30 mouse cellular contexts compared by ENCODE assay signal in genomic region chrX:102700636-102701035, GRCm38 (mm10). TPM values are rescaled to one million over a fixed set of nuclear protein-coding genes. Genes with fewer than 3 reads are reported as not detected.
DNase-seq lines count a peak whose midpoint lies in the region; TF ChIP-seq lines count a peak whose summit lies in the region.
"Not testable (repeated sequence)": the region's sequence is repeated elsewhere in the genome, so short reads cannot be mapped to it uniquely, and the experiment has no call there.
"Had no signal": no experiment of that assay in that cellular context is flagged by ENCODE, and none has a peak within 500 bp of the region (broad histone marks: within the 10 kb centered on the region; RNA-seq: fewer than 3 reads in every experiment).

No protein-coding gene starts in this region.

- TF ChIP-seq EP300 in MEL (IDR thresholded peaks at IDR 0.05; ENCODE audit: low read depth in 1 of 2, low read length in 2 of 2): not testable (repeated sequence)

- peak; percentile 17 for DNase-seq in MEL (ENCODE audit: low read depth, low spot score)
- peak; percentile 6 for DNase-seq in adrenal gland, adult 2 months
- peak; percentile 10 for DNase-seq in embryo, embryonic 11 days
- DNase-seq in forelimb bud, embryonic 11.5 days (ENCODE audit: low read depth, low spot score): peak; percentile 12
- peak; percentile 2 for DNase-seq in hindbrain, embryonic 10.5 days (ENCODE audit: low spot score)
- peak; percentile 65 to 80 for DNase-seq in kidney, postnatal 4 days
- peak; percentile 12 for DNase-seq in mesoderm, embryonic 11.5 days (ENCODE audit: low read depth, low spot score)
- DNase-seq in testis, postnatal 10 days (ENCODE audit: low spot score): peak; percentile 57

- 65% methylated on average over 3 of the region's 3 CpGs for WGBS in hindbrain, embryonic 10.5 days

- not testable (repeated sequence) for H3K9me3 ChIP-seq in MEL (replicated peaks; ENCODE audit: insufficient read depth, low read length); hindbrain, embryonic 10.5 days

- not testable (repeated sequence) for H3K36me3 ChIP-seq in MEL (ENCODE audit: control insufficient read depth in 1 of 2, insufficient read depth in 2 of 2, low read length in 2 of 2); hindbrain, embryonic 10.5 days

- TF ChIP-seq CTCF in MEL (IDR thresholded peaks at IDR 0.05 in 2 of 3, conservative IDR thresholded peaks at IDR 0.05 in 1 of 3; ENCODE audit: control insufficient read depth in 1 of 3, insufficient read depth in 1 of 3, low read depth in 2 of 3, low read length in 3 of 3, poor library complexity in 1 of 3, severe bottlenecking in 1 of 3): not testable (repeated sequence)

- TF ChIP-seq RAD21 in MEL (IDR thresholded peaks at IDR 0.05; ENCODE audit: low read depth, low read length): not testable (repeated sequence)

- H3K27ac ChIP-seq in MEL (ENCODE audit: control insufficient read depth, low read depth, low read length); hindbrain, embryonic 10.5 days: not testable (repeated sequence)

- not testable (repeated sequence) for H3K4me1 ChIP-seq in MEL (ENCODE audit: control insufficient read depth in 1 of 2, insufficient read depth in 2 of 2, low read length in 2 of 2); hindbrain, embryonic 10.5 days (replicated peaks)

- H3K9ac ChIP-seq in MEL (ENCODE audit: control insufficient read depth, low read depth, low read length, poor library complexity, severe bottlenecking): not testable (repeated sequence)

- H3K79me2 ChIP-seq in MEL (ENCODE audit: control insufficient read depth, insufficient read depth, low read length, poor library complexity): not testable (repeated sequence)

- not testable (repeated sequence) for H3K4me3 ChIP-seq in MEL (ENCODE audit: control insufficient read depth in 1 of 2, insufficient read depth in 1 of 2, low read depth in 2 of 2, low read length in 2 of 2); hindbrain, embryonic 10.5 days

- H3K27me3 ChIP-seq in MEL (ENCODE audit: control insufficient read depth in 1 of 2, insufficient read depth in 2 of 2, low read length in 2 of 2); hindbrain, embryonic 10.5 days (ENCODE audit: insufficient read depth, poor library complexity, severe bottlenecking): not testable (repeated sequence)

- not testable (repeated sequence) for TF ChIP-seq POLR2A in MEL (IDR thresholded peaks at IDR 0.05; ENCODE audit: control insufficient read depth in 1 of 2, insufficient read depth in 1 of 2, low read depth in 1 of 2, low read length in 2 of 2, poor library complexity in 1 of 2)

RNA-seq across cellular contexts. Expression of gene Gm9112, which starts 6.8 kb away (rescaled TPM):
- not detected in 2 replicates for total RNA-seq in MEL (2012; rRNA removed)
- polyA plus RNA-seq in MEL (2012; ENCODE audit: insufficient read depth in 1 of 2, insufficient read length in 2 of 2, low read depth in 1 of 2, low replicate concordance in 2 of 2, missing spikeins in 1 of 2): not detected
- total RNA-seq in adrenal gland, adult 2 months (2021): not detected
- not detected in 2 replicates for polyA plus RNA-seq in adrenal gland, adult 2 months (2012; rRNA removed)
- polyA plus RNA-seq in hindbrain, embryonic 10.5 days (2016; fragmentation: Nextera tagmentation; extraction: Ambion mirVana): not detected in 2 replicates
- total RNA-seq: adrenal gland, adult 18-20 months; CH12.LX; G1E; gastrocnemius, adult 2 months; layer of hippocampus, adult 2 months; layer of hippocampus, postnatal 25 days; megakaryocyte, adult 5-6 weeks; monocyte, adult 5-6 weeks had no signal
- polyA plus RNA-seq: cerebellum, adult 2 months; embryonic facial prominence, embryonic 13.5 days; forebrain, embryonic 13.5 days; frontal cortex, adult 2 months; G1E; heart, embryonic 11.5 days; heart, postnatal 0 days; hindbrain, embryonic 13.5 days; kidney, embryonic 15.5 days; limb, embryonic 12.5 days; liver, embryonic 11.5 days; liver, postnatal 0 days; midbrain, embryonic 13.5 days; neural tube, embryonic 13.5 days; stomach, embryonic 14.5 days had no signal

RNA-seq across cellular contexts. Expression of gene Dmrtc1b, which starts 7.0 kb away (rescaled TPM):
- total RNA-seq in MEL (2012; rRNA removed): not detected in 2 replicates
- polyA plus RNA-seq in MEL (2012; ENCODE audit: insufficient read depth in 1 of 2, insufficient read length in 2 of 2, low read depth in 1 of 2, low replicate concordance in 2 of 2, missing spikeins in 1 of 2): not detected
- not detected for total RNA-seq in adrenal gland, adult 2 months (2021)
- not detected in 2 replicates for polyA plus RNA-seq in adrenal gland, adult 2 months (2012; rRNA removed)
- polyA plus RNA-seq in hindbrain, embryonic 10.5 days (2016; fragmentation: Nextera tagmentation; extraction: Ambion mirVana): not detected in 2 replicates
- total RNA-seq: adrenal gland, adult 18-20 months; CH12.LX; G1E; gastrocnemius, adult 2 months; layer of hippocampus, adult 2 months; layer of hippocampus, postnatal 25 days; megakaryocyte, adult 5-6 weeks; monocyte, adult 5-6 weeks had no signal
- polyA plus RNA-seq: cerebellum, adult 2 months; embryonic facial prominence, embryonic 13.5 days; forebrain, embryonic 13.5 days; frontal cortex, adult 2 months; G1E; heart, embryonic 11.5 days; heart, postnatal 0 days; hindbrain, embryonic 13.5 days; kidney, embryonic 15.5 days; limb, embryonic 12.5 days; liver, embryonic 11.5 days; liver, postnatal 0 days; midbrain, embryonic 13.5 days; neural tube, embryonic 13.5 days; stomach, embryonic 14.5 days had no signal

RNA-seq across cellular contexts. Expression of gene Gm3880, which starts 13.9 kb away (rescaled TPM):
- total RNA-seq in MEL (2012; rRNA removed): not detected in 2 replicates
- not detected for polyA plus RNA-seq in MEL (2012; ENCODE audit: insufficient read depth in 1 of 2, insufficient read length in 2 of 2, low read depth in 1 of 2, low replicate concordance in 2 of 2, missing spikeins in 1 of 2)
- not detected for total RNA-seq in adrenal gland, adult 2 months (2021)
- not detected in 2 replicates for polyA plus RNA-seq in adrenal gland, adult 2 months (2012; rRNA removed)
- polyA plus RNA-seq in hindbrain, embryonic 10.5 days (2016; fragmentation: Nextera tagmentation; extraction: Ambion mirVana): not detected in 2 replicates
- total RNA-seq: CH12.LX; G1E; gastrocnemius, adult 2 months; layer of hippocampus, adult 2 months; layer of hippocampus, postnatal 25 days; megakaryocyte, adult 5-6 weeks; monocyte, adult 5-6 weeks had no signal
- polyA plus RNA-seq: cerebellum, adult 2 months; embryonic facial prominence, embryonic 13.5 days; forebrain, embryonic 13.5 days; frontal cortex, adult 2 months; G1E; heart, embryonic 11.5 days; heart, postnatal 0 days; hindbrain, embryonic 13.5 days; kidney, embryonic 15.5 days; limb, embryonic 12.5 days; liver, embryonic 11.5 days; liver, postnatal 0 days; midbrain, embryonic 13.5 days; neural tube, embryonic 13.5 days; stomach, embryonic 14.5 days had no signal

RNA-seq across cellular contexts. Expression of gene Phka1, which starts 56.6 kb away (rescaled TPM):
- total RNA-seq in MEL (2012; rRNA removed): 2.9 and 3.0 TPM in 2 replicates
- 1 to 10 TPM in 1 of 2 experiments, not detected in 1; 3.8 TPM for polyA plus RNA-seq in MEL (2012; ENCODE audit: insufficient read depth in 1 of 2, insufficient read length in 2 of 2, low read depth in 1 of 2, low replicate concordance in 2 of 2, missing spikeins in 1 of 2)
- 10 to 100 TPM; 15.2 to 15.5 TPM for total RNA-seq in adrenal gland, adult 2 months (2021)
- polyA plus RNA-seq in adrenal gland, adult 2 months (2012; rRNA removed): 5.5 and 5.9 TPM in 2 replicates
- polyA plus RNA-seq in hindbrain, embryonic 10.5 days (2016; fragmentation: Nextera tagmentation; extraction: Ambion mirVana): 6.3 and 6.6 TPM in 2 replicates

Comparison
In these comparisons a context has a peak if more than half of its experiments do, and no peak if none do; other contexts are left out.
1. DNase-seq: peak in every context shown above with its lines; median percentile 72 in kidney, postnatal 4 days; 57 in testis, postnatal 10 days; 17 in MEL; 12 in forelimb bud, embryonic 11.5 days; 12 in mesoderm, embryonic 11.5 days; 10 in embryo, embryonic 11 days; 6 in adrenal gland, adult 2 months; 2 in hindbrain, embryonic 10.5 days.